Mouse (Mus musculus) T-helper 1 cell (primary cell): ENCODE results near the gene F2r.

ENCODE experiments used
- in situ Hi-C: fragments of 300-600 bp; cut with MboI, MseI; formaldehyde crosslinking; loops from one replicate; pipeline ENCODE4 v1.15.1; 2025; ENCODE audit warnings: high pct_unique_total_duplicates

F2r gene

DNA sequence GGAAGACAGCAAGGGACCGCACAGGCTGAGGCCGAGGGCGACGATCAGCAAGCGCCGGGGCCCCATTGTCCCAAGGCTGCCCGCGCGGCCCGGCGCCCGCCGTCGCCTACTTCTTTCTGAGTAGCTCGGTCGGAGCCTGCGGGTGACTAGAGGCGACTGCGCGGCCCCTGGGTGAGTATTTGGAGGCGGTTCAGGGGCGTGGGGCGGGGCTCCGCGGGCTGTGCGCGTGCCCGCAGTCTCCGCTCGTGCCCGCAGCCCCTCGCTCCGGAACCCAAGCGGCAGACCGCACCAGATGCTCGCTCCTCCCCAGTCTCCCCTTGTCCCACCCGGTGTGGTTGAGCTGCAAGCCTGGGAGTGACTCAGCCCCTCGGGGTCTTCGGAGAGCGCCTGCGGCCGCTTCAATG is at the start of gene F2r:
Gene F2r (minus strand): TSS at position 179 of the 404 bp plus-strand sequence.
- in situ Hi-C loops = no loop called here

- in situ Hi-C loops = no loop called here
Measured at GRCm38 (mm10) chr13:95667260-95667659, 49.0 kb upstream of the F2r start.

GRCm38 (mm10) chr13:95665644-95666356 is 47.5 kb upstream of the F2r start:
- in situ Hi-C loops = no loop called here

DNA sequence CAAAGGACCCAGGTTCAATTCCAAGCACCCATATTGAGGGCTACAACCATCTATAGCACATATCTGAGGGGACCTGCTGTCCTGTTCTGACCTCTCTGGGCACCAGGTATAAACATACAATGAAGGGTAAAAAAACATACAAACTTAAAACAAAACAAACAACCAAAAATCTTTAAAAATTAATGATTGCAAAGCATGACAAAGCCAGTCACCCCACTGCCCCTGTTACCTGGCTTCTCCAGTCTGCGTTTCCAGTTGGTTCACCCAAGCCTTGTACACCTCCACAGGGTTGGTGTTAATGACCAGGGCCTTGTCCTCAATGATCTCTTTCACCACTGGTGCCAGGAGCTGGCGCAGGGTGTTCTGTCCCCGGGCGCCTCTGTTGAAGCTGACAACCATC is 45.5 kb upstream of the F2r start:
- in situ Hi-C loops = no loop called here

DNA sequence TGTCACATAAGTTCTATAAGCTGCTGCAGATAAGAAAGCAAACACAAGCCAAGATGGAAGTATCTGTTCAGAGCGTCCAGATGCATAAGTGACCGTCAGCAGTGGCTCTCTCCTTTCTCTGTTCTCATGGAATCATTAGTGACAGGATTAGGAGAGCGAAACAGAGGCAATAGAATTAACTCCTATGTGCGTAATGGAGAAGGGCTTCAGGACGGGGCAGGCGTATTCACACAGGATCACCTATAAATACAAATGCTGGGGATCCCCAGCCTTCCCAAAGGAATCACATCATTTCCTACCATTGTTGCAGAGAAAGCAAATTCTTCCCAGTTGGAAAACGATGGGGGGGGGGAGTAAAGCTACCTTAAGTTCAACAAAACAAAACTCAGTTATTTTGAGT is 41.1 kb upstream of the F2r start:
- in situ Hi-C loops = no loop called here

DNA sequence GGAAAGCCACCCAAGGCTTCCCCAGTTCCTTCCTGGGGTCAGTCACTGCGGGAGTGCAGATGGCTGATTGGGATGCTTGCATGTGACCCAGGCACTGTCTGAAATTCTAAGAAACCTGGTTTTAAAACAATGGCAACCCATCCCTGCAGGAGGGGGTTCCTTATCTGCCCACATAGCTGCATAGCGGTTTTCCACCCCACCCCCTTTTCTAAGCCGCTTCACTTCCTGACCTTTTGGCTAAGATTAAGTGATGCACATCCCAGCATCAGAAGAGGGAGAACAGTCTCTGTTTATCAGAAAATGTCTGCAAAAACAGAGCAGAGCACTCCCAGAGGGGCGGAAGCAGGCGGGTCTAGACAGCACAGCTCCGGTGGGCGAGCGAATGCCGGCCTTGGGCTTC is 38.9 kb upstream of the F2r start:
- in situ Hi-C loops = no loop called here

- in situ Hi-C loops = no loop called here
Measured at GRCm38 (mm10) chr13:95655284-95655683, 37.0 kb upstream of the F2r start.

- in situ Hi-C loops = no loop called here
Measured at GRCm38 (mm10) chr13:95653696-95654095, 35.4 kb upstream of the F2r start.

- in situ Hi-C loops = no loop called here
Measured at GRCm38 (mm10) chr13:95651870-95652668, 33.8 kb upstream of the F2r start.

GRCm38 (mm10) chr13:95649941-95650340 is 31.7 kb upstream of the F2r start:
- in situ Hi-C loops = no loop called here

DNA sequence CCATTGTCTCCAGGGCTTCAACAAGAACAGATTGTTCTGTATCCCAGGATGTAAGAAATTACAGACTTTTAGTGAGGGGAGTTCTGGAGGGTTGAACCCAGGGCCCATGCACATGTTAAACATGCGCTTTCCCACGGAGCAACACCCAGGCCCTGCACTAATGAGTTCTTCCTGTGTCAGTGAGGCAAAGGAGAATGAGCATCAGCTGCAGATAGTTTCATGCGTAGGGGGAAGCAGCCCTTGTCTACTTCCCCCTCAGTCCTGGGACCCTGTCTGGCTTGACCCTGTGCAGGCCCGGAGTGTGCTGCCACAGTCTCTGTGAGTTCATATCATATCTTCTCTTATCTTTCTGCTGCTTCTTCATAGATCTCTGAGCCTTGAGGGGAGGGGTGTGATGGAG is 29.0 kb upstream of the F2r start:
- in situ Hi-C loops = no loop called here

GRCm38 (mm10) chr13:95646687-95647111 is 28.4 kb upstream of the F2r start:
- in situ Hi-C loops = no loop called here

GRCm38 (mm10) chr13:95643740-95644139 is 25.5 kb upstream of the F2r start:
- in situ Hi-C loops = no loop called here

DNA sequence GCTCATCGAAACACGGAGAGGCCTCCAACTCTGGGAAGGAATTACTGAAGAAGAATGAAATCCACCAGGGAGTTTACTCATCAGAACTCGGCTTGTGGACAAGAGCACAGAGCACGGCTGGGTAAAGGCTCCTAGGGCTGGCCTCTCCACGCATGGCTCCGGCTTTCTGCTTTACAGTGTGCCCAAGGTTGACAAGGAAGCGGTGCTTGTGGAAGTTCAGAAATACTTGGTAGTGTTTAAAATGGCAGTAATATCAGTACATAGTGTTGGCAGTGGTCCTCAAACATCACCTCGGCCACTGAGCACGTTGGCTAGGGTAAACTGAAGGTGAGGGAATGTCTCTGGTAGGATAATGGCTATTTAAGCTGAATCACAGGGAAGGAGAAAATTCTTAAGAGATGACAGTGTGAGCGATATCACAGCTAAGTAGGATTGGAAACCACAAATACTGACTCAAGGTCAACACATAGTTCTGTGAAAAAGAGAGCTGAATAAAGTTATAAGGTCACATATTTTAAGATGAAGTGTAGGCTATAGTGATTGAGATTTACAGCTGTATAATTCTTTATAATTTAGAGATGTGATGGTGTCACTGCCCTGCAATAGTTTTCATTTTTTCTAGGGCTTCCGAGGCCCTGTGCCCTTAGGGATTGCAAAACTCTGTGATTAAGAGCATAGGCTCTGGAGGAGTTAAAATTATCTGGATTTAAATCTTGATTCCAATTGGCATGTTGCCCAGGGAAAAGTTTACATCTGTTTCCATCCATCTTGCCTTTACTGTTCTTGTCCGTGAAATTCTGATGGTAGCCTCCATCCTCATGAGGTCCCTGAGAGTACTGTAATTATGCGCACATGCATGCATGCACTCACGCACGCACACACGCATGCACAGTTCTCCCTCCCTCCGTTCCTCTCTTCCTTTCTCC is 23.0 kb upstream of the F2r start:
- in situ Hi-C loops = no loop called here

- in situ Hi-C loops = no loop called here
Measured at GRCm38 (mm10) chr13:95640408-95640807, 22.1 kb upstream of the F2r start.

DNA sequence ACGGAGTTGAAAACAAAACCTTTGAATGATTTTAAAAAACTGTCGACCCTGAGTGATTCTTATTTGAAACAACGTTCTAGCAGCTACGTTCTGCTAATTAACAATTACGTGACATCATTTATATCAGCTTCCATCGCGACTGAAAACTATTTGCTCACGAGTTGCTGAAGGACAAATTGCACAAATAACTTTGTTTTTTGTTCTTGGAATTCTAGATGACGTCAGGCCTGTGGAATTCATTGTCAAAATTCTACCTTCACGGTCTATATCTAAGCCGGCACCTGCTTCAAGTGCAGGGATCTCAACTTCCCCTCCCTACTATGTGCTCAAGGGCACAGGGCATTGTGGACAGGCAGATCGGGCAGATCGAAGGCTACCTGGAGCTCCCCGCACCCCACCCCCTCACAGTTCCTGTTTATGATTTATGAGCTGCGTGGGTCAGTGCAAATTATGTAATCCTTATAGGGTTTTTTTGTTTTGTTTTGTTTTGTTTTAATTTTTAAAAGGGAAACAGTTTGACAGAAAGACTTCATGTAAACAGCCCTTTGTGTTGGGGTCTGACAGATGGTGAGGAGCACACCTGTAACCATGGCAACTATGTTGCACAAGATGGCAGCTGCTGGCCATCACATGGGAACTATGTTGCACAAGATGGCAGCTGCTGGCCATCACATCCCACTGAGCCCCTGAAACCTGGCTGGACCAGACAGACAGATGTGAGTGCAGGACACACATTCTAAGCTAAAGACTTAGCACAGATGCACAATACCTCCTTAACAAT is 21.2 kb upstream of the F2r start:
- in situ Hi-C loops = no loop called here

GRCm38 (mm10) chr13:95638894-95639293 is 20.6 kb upstream of the F2r start:
- in situ Hi-C loops = no loop called here

GRCm38 (mm10) chr13:95637737-95638136 is 19.4 kb upstream of the F2r start:
- in situ Hi-C loops = no loop called here

- in situ Hi-C loops = no loop called here
Measured at GRCm38 (mm10) chr13:95635301-95635700, 17.0 kb upstream of the F2r start.

DNA sequence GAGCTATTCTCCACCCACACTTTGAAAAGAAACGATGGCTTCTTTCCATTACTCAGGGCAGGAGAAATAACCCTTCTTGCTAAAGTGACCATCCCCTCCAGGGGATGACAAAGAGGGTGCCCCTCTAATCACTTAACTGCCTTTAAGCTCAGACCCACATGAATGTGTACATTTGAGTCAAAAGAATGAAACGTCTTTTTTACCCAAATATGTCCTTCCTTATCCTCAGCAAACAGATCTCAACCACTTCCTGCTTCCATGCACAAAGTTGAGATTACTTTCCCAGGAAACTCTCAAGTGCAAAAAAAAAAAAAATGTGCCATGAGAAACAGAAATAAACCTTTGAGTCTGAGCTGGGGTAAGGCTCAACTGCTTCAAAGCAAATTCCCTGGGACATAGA is 16.2 kb upstream of the F2r start:
- in situ Hi-C loops = no loop called here

GRCm38 (mm10) chr13:95633384-95633783 is 15.1 kb upstream of the F2r start:
- in situ Hi-C loops = no loop called here
